Mouse (Mus musculus) heart, postnatal 0 days (tissue): ENCODE results near the gene Hes3.

Experiments
- CTCF ChIP-seq: IDR thresholded peaks from 2 replicates; pipeline ENCODE4 v1.5.1; 2016; ENCODE audit warnings: antibody characterized with exemption, control low read depth, low read depth
- EP300 ChIP-seq: IDR thresholded peaks from 2 replicates; pipeline ENCODE4 v1.6.1; 2016; ENCODE audit warnings: antibody characterized with exemption, low read depth

DNA sequence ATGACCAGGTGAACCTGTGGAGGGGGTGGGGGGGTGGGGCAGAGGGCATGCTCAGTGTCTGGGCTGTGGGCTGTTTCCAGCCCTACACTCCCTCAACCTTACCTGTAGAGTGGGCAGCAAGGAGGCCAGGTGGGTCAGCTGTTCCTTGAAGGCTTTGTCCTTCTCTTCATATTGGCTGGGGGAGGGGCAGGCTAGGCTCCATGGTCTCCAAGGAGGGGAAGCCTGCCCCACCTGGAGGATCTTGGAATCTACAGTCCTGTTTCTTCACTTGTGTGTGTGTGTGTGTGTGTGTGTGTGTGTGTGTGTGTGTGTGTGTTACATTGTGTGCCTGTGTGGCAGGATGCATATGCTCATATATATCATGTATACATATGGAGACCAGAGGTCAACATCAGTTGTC lies 22.5 kb upstream of the Hes3 start:
- TF ChIP-seq CTCF (peak; percentile 36), EP300 (no peak)
